Mouse (Mus musculus): ENCODE measurements around the gene Slc35f4.

GRCm38 (mm10) chr14:49447669-49448068, 78.2 kb downstream of the Slc35f4 start:
- TF ChIP-seq CTCF (IDR thresholded peaks at IDR 0.05; ENCODE audit: borderline replicate concordance, control insufficient read depth, extremely low read depth, insufficient read depth, low read length, poor library complexity) (no peak), POLR2A (IDR thresholded peaks at IDR 0.05; ENCODE audit: control insufficient read depth, extremely low read depth, insufficient read depth, low read length, poor library complexity) (no peak)
